Mouse (Mus musculus): ENCODE data around the gene Trim3. TPM values are rescaled to one million over a fixed set of nuclear protein-coding genes. Genes with fewer than 3 reads are reported as not detected.

Trim3 gene
- polyA plus RNA-seq, 1 experiment = 42.8 TPM

DNA sequence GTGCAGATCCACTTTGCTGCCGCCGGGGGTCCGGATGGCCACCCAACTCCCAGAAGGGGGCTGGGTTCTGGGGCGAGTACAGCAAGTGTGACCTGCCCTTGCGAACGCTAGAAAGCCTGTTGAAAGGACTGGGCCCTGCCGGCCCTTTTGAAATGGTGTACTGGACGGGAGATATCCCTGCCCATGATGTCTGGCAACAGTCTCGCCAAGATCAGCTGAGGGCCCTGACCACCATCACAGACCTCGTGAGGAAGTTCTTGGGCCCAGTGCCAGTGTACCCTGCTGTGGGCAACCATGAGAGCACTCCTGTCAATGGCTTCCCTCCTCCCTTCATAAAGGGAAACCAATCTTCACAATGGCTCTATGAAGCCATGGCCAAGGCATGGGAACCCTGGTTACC is 77.8 kb downstream of the Trim3 start:
- Histone ChIP-seq H3K27me3 (ENCODE audit: control insufficient read depth, insufficient read depth, insufficient read length) (no peaks in the 10 kb centered on the region), H3ac (ENCODE audit: control insufficient read depth, insufficient read length) (no peak overlapping the region), H3K36me3 (ENCODE audit: control insufficient read depth, insufficient read depth) (no peaks in the 10 kb centered on the region), H3K79me2 (ENCODE audit: control insufficient read depth, insufficient read depth) (no peaks in the 10 kb centered on the region), H3K4me2 (ENCODE audit: low read depth) (peak overlapping the region; percentile 79), H3K4me3 (no peak overlapping the region)
- no peak for TF ChIP-seq MAX (IDR thresholded peaks at IDR 0.05; ENCODE audit: low read depth)
- no peak for TF ChIP-seq USF1 (IDR thresholded peaks at IDR 0.05; ENCODE audit: low read depth)

Other genes starting within 250 kb of the Trim3 start
- 16.4 TPM for gene Fam160a2, start 233.5 kb downstream of the Trim3 start, polyA plus RNA-seq (2012; fragmentation: generic; extraction: Trizol)
- 0.05 TPM for gene Cnga4, start 229.0 kb downstream of the Trim3 start, polyA plus RNA-seq (2012; fragmentation: generic; extraction: Trizol)
- not detected for gene Cckbr, start 207.8 kb downstream of the Trim3 start, polyA plus RNA-seq (2012; fragmentation: generic; extraction: Trizol)
- 88.4 TPM for gene Cavin3, start 151.3 kb downstream of the Trim3 start, polyA plus RNA-seq (2012; fragmentation: generic; extraction: Trizol)
- 45.5 TPM for gene Smpd1, start 79.2 kb downstream of the Trim3 start, polyA plus RNA-seq (2012; fragmentation: generic; extraction: Trizol)
- 34.3 TPM for gene Apbb1, start 51.9 kb downstream of the Trim3 start, polyA plus RNA-seq (2012; fragmentation: generic; extraction: Trizol)
- gene Hpx, start 33.4 kb downstream of the Trim3 start, polyA plus RNA-seq (2012; fragmentation: generic; extraction: Trizol) = 0.18 TPM
- 154 TPM for gene Timm10b, start 6.5 kb upstream of the Trim3 start, polyA plus RNA-seq (2012; fragmentation: generic; extraction: Trizol)
- gene Arfip2, start 6.8 kb upstream of the Trim3 start, polyA plus RNA-seq (2012; fragmentation: generic; extraction: Trizol) = 28.4 TPM
- 56.6 TPM for gene Gm45799, start 7.0 kb upstream of the Trim3 start, polyA plus RNA-seq (2012; fragmentation: generic; extraction: Trizol)
- 0.68 TPM for gene Dnhd1, start 17.3 kb upstream of the Trim3 start, polyA plus RNA-seq (2012; fragmentation: generic; extraction: Trizol)
- gene Ilk, start 103.0 kb upstream of the Trim3 start, polyA plus RNA-seq (2012; fragmentation: generic; extraction: Trizol) = 250 TPM
- 15.5 TPM for gene Rrp8, start 103.8 kb upstream of the Trim3 start, polyA plus RNA-seq (2012; fragmentation: generic; extraction: Trizol)
- gene Taf10, start 110.8 kb upstream of the Trim3 start, polyA plus RNA-seq (2012; fragmentation: generic; extraction: Trizol) = 249 TPM
- 40.4 TPM for gene Tpp1, start 118.7 kb upstream of the Trim3 start, polyA plus RNA-seq (2012; fragmentation: generic; extraction: Trizol)
- gene Dchs1, start 154.1 kb upstream of the Trim3 start, polyA plus RNA-seq (2012; fragmentation: generic; extraction: Trizol) = 0.49 TPM
- gene Mrpl17, start 177.5 kb upstream of the Trim3 start, polyA plus RNA-seq (2012; fragmentation: generic; extraction: Trizol) = 346 TPM